Mouse (Mus musculus) layer of hippocampus, adult 8-10 months (tissue): Measurements from ENCODE around the gene Clec11a. TPM values are rescaled to one million over a fixed set of nuclear protein-coding genes. Genes with fewer than 3 reads are reported as not detected.

Experiments used
- DNase-seq, 2 experiments: peaks; one replicate each; pipeline ENCODE4 v3.0.0; 2022; ENCODE audit warnings: low spot score in 2 of 2
- total RNA-seq, 4 experiments: library from RNA; stranded (reverse); gene quantifications; 2 replicates each; pipeline ENCODE4 v1.2.4; 2022

The Clec11a gene
- total RNA-seq, result 1 to 10 TPM; 3.6 to 4.2 (median 3.6) TPM

DNA sequence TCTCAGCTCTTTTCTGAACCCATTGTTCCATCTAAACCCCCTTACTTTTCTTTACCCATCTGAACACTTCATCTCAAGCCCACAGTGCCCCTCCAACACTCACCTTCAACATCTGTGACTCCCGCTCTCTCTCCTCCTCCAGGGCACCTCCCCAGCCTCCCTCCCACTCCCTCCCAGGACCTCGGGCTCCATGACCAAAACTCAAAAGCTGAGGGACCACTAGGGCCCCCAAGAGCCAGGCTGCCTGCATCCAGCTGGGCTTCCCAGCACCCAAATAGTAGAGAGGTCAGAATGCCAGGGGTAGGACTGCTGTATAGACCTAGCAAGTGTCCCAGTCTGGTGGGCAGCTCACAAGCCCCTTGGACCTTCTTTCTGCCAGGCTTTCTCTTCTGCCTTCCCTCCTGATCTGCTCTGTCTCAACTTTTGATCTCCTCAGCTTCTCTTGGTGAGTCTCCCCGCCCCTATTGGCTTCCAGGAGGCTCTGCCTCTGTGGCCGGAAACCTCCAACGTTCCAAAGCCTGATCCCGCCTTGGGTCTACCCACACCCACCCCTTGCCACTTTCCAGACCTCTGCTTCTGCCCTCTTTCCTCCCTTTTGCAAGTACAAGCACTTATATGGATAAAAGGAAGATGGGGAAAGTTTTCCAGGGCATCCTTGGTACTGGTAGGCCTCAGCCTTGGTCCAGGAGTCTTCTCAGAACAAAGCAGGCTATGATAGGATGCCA lies at the start of gene Clec11a:
Gene Clec11a (minus strand): TSS at position 387 of the 725 bp plus-strand sequence.
- no peak for DNase-seq

DNA sequence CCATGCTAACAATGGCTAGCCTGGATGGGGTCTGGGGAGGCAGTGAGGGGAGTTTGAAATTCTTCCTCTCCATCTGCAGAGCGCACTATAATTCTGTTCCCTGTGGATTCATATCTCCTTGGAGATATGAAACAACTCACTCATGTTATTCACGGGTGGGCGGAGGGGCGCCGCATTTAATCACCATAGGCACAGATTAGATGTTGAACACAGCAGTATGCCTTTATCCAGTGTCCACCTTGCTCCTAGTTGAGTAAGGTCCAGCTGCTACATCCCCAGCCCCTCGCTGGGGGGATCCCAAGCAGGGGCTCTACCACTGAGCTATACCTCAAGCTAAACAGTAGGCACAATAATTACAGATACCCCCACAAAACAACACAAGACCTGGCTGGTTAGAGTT lies 48.7 kb upstream of the Clec11a start:
- no peak for DNase-seq

DNA sequence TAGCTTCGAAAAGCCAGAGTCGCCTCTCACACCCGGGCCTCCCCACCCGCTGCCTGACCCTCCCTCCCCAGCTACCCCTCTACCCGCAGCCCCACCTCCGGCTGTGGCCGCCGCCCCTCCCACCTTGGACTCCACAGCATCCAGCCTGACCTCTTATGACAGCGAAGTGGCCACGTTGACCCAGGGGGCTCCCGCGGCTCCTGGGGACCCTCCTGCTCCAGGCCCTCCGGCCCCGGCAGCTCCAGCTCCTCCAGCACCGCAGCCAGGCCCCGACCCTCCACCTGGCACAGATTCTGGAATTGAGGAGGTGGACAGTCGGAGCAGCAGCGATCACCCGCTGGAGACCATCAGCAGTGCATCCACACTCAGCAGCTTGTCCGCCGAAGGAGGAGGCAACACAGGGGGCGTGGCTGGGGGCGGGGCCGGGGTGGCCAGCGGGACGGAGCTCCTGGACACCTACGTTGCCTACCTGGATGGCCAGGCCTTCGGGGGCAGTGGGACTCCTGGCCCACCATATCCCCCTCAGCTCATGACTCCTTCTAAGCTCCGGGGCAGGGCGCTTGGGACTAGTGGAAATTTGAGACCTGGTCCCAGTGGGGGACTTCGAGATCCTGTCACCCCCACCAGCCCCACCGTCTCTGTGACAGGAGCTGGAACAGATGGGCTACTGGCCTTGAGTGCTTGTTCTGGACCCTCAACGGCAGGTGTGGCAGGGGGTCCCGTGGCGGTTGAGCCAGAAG lies 47.1 kb upstream of the Clec11a start:
- no peak for DNase-seq

DNA sequence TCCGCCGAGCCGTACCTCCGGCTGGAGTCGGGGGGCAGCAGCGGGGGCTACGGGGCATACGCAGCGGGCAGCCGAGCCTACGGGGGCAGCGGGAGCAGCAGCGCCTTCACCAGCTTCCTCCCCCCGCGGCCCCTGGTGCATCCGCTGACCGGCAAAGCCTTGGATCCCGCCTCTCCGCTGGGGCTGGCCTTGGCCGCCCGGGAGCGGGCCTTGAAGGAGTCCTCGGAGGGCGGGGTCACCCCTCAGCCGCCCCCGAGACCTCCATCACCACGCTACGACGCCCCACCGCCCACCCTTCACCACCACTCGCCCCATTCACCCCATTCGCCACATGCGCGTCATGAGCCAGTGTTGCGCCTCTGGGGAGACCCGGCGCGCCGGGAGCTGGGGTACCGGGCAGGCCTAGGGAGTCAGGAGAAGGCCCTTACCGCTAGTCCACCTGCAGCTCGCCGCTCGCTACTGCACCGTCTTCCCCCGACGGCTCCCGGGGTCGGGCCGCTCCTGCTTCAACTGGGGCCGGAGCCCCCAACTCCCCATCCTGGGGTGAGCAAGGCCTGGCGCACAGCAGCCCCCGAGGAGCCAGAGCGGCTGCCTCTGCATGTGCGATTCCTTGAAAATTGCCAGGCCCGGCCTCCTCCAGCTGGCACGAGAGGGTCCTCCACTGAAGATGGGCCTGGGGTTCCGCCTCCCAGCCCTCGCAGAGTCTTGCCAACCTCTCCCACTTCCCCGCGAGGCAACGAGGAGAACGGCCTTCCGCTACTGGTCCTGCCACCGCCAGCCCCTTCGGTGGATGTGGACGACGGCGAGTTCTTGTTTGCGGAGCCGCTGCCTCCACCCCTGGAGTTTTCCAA lies 46.3 kb upstream of the Clec11a start:
- no peak for DNase-seq

DNA sequence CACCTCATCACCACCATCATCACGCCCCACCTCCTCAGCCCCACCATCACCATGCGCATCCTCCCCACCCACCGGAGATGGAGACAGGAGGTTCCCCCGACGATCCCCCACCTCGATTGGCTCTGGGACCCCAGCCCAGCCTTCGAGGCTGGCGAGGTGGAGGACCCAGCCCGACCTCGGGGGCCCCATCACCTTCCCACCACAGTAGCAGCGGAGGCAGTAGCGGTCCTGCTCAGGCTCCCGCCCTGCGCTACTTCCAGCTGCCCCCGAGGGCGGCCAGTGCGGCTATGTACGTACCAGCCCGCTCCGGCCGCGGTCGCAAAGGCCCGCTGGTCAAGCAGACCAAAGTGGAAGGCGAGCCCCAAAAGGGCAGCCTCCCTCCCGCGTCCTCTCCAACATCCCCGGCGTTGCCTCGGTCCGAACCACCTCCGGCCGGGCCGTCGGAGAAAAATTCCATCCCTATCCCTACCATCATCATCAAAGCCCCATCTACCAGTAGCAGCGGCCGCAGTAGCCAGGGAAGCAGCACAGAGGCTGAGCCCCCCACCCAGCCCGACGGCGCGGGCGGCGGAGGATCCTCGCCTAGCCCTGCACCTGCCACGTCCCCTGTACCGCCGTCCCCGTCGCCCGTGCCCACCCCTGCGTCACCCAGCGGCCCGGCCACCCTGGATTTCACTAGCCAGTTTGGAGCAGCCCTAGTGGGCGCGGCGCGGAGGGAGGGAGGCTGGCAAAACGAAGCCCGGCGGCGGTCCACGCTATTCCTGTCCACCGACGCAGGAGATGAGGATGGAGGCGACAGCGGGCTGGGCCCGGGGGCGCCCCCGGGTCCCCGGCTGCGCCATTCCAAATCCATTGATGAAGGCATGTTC lies 45.4 kb upstream of the Clec11a start:
- DNase-seq, result no peak

DNA sequence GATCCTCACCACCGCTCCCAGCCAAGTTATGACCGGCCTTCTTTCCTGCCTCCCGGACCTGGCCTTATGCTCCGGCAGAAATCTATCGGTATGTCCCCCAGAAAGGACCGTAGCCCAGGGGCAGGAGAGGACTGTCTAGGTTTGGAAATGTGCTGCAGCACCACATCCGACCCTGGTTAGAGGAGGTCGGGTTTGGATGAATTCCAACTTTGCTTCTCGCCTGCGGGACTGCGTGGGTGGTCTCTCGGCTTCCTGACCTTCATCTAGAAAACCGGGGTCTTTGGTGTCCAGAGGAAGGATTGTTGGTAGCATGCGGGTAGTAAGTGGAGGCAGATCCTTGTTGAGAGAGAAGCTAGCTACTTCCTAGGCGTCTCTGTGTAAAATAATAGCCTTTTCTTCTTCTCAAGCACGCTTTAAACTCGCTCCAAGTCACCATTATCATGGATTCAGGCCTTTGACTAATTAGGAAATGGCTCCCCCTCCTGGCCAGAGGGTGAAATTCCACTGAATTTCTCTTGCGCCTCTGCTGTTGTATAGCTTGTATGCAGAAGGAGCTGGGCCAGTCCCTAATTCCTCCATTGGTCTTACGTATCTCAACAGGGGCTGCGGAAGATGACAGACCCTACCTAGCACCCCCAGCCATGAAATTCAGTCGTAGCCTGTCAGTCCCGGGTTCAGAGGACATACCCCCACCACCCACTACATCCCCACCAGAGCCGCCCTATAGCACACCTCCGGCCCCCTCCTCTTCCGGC lies 44.4 kb upstream of the Clec11a start:
- peak; percentile 82 to 89 for DNase-seq

DNA sequence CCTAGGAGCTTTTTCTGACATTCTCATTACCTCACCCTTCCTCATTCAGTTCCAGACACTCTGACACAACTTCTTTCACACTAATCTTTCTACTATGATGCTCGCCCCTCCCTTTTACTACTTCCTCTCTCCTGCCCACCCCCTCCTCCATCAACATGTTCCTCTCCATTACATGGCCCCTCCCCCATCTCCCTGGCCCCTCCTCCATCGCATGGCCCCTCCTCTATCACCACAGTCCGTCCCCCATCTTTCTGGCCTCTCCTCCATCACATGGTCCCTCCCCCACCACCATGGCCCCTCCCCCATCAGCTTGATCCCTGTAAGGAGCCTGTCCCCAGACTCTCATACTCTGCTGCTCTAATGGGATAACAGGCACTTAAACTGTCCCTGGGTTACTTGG lies 42.3 kb upstream of the Clec11a start:
- no peak for DNase-seq

DNA sequence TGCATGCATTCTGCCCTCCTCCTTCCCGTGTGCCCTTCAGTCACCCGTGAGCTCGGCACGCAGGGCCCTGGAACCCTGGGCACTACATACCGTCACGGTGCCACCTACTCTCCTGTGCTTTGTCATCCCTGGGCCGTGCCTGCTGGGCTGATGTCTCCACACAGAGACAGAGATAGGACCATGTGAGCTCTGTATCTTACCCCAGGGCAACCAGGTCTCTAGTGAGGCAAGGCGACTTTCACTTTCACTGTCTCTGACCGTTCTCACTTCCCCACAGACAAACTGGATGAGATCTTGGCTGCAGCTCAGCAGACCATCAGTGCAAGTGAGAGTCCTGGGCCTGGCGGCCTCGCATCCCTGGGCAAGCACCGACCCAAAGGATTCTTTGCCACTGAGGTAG lies 37.9 kb upstream of the Clec11a start:
- no peak for DNase-seq

DNA sequence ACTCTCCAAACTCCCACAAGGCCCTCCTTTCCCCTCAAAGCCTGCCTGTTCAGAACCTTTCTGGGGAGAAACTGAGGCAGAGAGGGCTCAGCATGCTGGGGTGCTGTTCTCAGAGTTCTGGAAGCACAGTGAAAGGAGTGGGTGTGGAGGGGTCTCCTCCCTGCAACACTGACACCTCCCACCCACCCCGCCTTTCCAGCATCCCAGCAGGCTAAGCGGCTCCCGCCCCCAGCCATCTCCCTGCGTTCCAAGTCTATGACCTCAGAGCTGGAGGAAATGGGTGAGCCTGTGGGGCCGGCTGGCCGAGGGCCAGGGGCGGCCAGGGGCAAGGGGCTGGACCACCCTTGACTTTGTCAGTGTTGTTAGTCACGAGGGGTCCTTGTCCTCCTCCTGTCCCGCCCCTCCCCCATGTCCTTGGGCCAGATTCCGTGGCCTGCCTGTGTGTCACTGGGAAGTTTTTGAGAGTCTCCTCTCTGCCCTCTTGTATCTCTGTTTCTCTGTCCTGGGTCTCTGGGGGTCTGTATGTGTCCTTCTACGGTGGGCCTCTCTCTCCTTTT lies 36.8 kb upstream of the Clec11a start:
- DNase-seq, result no peak

DNA sequence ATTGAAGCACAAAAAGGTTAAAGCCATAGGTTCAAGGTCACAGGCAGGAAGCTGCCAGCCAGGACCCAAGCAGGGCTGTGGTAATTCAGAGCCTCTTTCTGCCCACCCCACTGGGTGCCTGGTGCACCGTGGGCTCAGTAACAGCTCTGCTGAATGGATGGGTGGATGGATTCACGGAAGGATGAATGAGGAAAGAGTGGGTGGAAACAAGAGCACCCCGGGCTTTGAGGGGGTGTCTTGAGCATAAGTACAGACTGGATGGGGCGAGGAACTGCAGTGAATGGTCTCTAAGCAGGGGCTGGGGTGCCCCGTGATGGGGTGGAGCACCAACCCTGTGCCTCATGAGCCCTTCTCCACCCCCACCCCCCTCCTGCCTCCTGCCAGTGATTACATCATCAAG lies 35.0 kb upstream of the Clec11a start:
- DNase-seq, result no peak

DNA sequence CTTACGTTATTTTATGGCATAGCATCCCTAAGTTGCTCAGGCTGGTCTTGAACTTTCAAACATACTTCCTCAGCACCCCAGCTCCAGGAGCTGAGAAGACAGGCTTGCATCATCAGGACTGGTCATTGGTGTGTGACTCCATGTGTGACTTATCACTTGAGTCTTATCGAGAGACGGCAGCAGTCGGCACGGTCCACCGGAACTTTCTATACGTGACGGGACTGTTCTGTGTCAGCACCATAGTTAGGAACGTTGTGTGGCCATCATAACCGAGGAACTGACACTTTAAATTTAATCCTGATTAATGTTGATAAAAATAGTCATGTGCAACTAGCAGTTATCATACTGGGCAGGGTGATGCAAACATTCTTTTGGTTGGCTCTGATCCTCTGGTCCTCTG lies 34.4 kb upstream of the Clec11a start:
- DNase-seq, result no peak

DNA sequence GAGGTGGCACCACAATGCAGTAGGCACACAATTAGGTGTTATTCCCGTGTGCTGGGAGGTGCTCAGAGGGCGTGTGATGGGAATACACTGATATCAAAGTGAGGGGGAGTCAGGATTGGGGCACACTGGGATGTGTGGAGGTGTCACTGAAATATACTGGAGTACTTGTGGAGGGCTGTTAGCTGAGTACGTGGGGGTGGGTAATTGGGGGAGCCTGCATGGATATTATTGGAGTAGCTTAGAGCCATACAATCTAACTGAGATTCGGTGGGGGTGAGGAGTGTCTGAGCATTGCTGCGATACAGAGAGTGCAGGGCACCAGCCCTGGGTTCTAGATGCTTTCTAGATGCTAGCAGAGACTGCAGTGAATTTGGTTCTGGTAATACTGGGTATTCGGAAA lies 33.5 kb upstream of the Clec11a start:
- DNase-seq, result no peak

DNA sequence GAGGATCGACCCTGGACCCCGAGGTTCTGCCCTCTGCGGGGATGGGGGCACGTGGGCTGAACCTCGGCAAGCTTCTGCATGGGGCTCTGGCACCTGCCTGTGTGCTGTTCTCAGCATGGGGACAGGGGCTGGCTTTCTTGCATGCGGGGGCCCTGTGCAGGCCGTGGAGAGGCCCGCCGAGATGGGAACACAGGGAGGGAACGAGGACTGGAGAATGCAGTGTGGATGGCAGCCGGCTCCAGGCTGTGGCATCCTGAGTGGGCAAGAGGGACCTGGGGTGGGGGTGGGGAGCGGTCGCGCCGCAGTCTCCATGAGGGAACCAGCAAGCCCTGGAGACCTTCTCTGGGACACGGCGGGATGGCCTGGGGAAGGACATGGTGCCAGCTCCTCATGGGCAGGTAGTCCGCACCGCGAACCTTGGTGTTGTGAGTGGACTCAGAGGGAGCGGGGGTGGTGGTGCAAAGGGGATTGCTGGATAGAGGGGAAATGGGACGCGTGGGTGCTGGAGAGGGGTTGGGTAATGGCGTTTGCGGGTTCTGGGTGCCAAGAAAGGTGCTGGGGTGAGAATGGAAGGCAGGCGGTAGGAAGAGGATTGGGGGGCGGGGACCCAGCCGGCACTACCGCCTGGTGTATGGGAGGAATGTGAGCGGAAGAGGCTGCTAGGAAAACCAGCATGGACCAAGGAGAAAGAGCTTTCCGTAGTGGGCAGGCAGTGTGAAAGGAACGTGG lies 30.6 kb upstream of the Clec11a start:
- no peak for DNase-seq

DNA sequence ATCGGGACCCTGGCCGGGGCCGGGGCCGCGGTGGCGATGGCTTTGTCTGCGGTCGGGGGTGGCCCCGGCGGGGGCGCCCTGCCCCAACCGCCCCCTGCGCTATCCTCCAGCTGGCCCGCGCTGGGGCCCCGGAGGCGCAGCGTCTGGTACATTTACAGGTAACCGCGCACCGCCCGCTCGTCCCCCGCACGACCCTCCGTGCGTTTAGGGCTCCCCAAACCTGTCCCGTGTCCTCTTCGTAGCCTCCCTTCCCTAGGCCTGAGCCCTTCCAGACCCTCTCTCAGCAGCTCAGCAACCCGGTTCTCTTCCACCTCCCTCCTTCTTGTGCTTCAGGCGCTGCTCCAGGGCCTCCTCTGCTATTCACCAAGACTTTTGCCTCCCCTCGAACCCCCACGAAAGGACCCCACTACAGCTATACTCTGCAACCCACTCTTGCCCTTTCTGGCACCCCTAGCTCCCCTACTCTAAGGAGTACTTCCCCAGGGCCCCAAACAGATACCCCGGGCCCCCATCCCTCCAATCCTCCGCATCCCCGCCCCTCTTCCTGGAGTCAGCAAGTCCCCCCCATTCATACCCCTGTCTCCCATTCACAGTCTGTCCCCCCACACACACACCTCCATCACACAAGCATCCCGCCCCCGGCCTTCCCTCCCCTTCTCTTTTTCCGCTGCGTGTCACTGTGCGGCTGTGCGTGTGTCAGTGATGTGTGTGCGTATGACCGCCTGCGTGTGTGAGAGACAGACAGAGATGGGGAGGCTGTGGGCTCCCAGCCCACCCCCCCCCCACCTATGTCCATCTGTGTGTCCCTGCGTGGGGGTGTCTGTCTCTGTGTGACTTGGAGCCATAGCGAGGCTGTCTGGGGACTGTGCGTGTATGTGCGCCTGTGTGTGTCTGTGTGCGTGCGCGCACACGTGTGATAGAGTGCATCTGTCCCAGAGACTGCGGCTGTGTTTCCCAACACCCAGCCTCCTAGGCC lies 29.6 kb upstream of the Clec11a start:
- DNase-seq, result no peak

DNA sequence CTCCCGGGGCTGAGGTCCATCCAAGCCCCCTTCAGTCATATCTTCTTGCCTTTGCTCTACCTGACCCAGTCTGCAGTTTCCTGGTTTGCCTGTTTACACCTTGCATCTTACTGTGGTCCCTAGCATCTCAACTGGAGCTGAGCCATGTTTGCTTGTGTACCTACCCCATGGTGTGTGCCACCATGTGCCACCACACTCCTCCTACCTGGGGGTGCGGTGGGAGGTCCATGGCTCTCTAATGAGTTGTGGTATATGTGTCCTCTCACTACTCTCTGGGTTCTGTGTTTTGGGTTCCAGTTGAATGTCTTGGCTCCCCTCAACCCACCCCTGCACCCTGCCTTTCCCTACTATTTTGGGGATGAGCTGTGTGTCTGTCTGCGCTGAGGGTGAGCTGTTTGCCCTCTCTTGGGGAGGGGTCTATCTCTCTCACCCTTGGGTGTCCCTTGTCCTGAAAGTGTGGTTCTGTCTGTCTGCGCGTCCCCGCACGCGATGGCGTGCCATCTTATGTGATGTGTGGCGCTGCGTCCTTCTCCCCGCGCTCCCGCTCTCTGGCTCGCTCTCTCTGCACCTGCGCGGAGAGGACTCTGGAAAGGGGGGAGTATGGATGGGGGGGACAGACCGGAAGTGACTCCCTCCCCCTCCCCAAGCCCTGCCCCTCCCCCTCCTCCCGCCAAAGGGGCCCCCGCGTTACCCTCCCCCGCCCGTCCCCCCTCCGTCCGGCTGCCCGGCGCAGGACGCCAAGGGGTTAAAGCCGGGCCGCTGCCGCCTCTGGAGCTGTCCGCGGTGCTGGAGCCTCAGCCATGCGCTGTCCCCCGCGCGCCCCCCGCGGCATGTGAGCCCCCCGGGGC lies 28.6 kb upstream of the Clec11a start:
- DNase-seq, result no peak

DNA sequence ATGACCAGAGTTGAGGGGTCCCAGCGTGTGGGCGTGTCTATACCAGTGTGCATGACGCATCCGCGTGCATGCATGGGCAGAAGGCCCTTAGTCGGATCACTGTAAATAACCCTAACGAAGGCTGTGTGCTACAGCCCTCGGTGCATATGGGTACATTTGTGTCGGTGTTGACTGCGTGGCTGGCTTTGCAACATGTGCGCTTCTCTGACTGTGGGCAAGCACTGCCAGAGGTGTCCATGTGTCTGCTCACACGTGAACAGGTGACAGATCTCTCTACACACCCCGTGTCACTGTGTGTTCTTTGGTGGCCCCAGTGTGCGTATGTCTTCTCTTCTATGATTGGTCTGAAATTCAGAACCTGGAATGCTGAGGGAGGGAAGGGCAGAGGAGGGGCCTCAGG lies 27.4 kb upstream of the Clec11a start:
- DNase-seq, result no peak

DNA sequence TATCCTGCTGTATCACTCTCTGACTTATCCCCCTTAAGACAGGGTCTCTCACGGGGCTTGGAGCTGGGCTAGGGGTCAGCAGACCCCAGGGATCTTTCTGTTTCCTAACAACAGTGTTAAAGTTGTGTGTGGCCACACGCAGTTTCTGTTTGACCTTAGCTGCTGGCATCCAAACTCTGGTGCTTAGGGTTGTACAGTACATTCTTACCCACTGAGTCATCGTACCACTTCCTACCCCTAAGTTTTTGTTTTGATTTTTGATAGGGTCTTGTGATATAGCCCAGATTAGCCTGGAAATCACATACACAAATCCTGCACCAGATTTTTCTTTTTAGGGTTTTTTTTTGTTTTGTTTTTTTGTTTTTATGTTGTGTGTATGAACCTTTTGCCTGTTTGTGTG lies 25.6 kb upstream of the Clec11a start:
- no peak for DNase-seq
